Mouse (Mus musculus) heart, adult 2 months (tissue): Measurements from ENCODE around the gene Klhl23. TPM values are rescaled to one million over a fixed set of nuclear protein-coding genes. Genes with fewer than 3 reads are reported as not detected.
"Not testable (repeated sequence)": the region's sequence is repeated elsewhere in the genome, so short reads cannot be mapped to it uniquely, and the experiment has no call there.

Experiments
- DNase-seq, 2 experiments: peaks; one replicate each; pipeline ENCODE4 v3.0.0; 2021
- H3K27ac ChIP-seq: fragments of 200-600 bp; 2 replicates; pipeline ENCODE4 v1.8.1; 2022
- H3K27me3 ChIP-seq: fragments of 200-500 bp; 2 replicates; pipeline ENCODE4 v1.6.1; 2012; ENCODE audit warnings: mild to moderate bottlenecking, low read length, inconsistent platforms, mixed read lengths; ENCODE audit not compliant: control insufficient read depth, insufficient read depth
- H3K36me3 ChIP-seq: fragments of 200-500 bp; 2 replicates; pipeline ENCODE4 v1.6.1; 2012; ENCODE audit warnings: low read length, inconsistent platforms; ENCODE audit not compliant: control insufficient read depth, insufficient read depth
- H3K4me1 ChIP-seq: fragments of 200-500 bp; 2 replicates; pipeline ENCODE4 v1.6.1; 2011; ENCODE audit warnings: low read length; ENCODE audit not compliant: control insufficient read depth, insufficient read depth
- H3K4me3 ChIP-seq: fragments of 200-600 bp; 2 replicates; pipeline ENCODE4 v1.8.1; 2022
- H3K79me2 ChIP-seq: fragments of 200-500 bp; replicated peaks from 2 replicates; pipeline ENCODE4 v1.6.1; 2012; ENCODE audit warnings: mild to moderate bottlenecking, inconsistent platforms, low read length, moderate library complexity, mixed read lengths; ENCODE audit not compliant: control insufficient read depth, insufficient read depth
- H3K9ac ChIP-seq: fragments of 200-500 bp; 2 replicates; pipeline ENCODE4 v1.6.1; 2012; ENCODE audit warnings: low read depth, mild to moderate bottlenecking, control low read depth, inconsistent platforms, low read length, mixed read lengths
- CTCF ChIP-seq: fragments of 200-600 bp; IDR thresholded peaks from 2 replicates; pipeline ENCODE4 v1.8.1; 2022; ENCODE audit warnings: antibody characterized with exemption, mild to moderate bottlenecking, moderate library complexity
- EP300 ChIP-seq: fragments of 200-500 bp; IDR thresholded peaks from 2 replicates; pipeline ENCODE4 v1.6.1; 2011; ENCODE audit warnings: low read depth, low read length, control low read depth; ENCODE audit not compliant: insufficient read depth
- POLR2A ChIP-seq: fragments of 200-500 bp; IDR thresholded peaks from 2 replicates; pipeline ENCODE4 v1.6.1; 2011; ENCODE audit warnings: mild to moderate bottlenecking, low read depth, low read length, control low read depth; ENCODE audit not compliant: insufficient read depth
- WGBS: fragments of 180-500 bp; shearing (Covaris S2); methylation state at CpG from one replicate; pipeline ENCODE4 v1.1.7; 2018; 5-methylcytosine and 5-hydroxymethylcytosine counted together
- intact Hi-C: fragments of 180-260 bp; cut with DNase I; formaldehyde crosslinking; loops from one replicate; pipeline ENCODE4 v1.15.1; 2025
- polyA plus RNA-seq: library from polyadenylated mRNA; depleted of rRNA; stranded (reverse); fragments of >200 nt; gene quantifications from 2 replicates; pipeline ENCODE4 v1.2.3, GENCODE M21; 2012
- total RNA-seq, 2 experiments: library from RNA; stranded (reverse); gene quantifications; 2 replicates each; pipeline ENCODE4 v1.2.3; 2021

Gene Klhl23
- total and polyA plus RNA-seq, 3 experiments = 10.3 to 32.3 (median 31.8) TPM

DNA sequence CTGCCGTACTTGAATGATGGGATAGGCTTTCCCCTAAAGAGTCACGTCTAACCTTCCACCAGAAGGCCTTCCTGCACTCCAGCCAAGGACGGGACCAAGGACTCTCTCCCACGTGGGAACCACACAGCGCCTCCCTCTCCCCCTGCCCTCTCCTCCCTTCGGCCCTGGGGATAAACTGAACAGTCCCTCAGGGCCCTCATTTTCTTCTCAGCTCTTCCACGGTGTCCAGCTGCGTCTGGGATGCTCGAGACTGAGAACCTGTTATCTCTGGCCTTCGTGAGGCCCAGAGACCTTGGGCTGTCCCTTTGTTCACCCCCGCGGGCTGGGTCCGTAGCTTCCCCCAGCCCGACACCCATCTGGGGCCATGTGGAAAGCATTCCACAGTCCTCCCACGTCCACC, 11.6 kb upstream of the Klhl23 start:
- TF ChIP-seq CTCF (no peak), EP300 (no peak), POLR2A (no peak)
- Histone ChIP-seq H3K27ac (no peak overlapping the region), H3K9ac (no peak overlapping the region), H3K36me3 (no peaks in the 10 kb centered on the region), H3K4me1 (no peaks in the 10 kb centered on the region), H3K4me3 (no peak overlapping the region), H3K27me3 (no peaks in the 10 kb centered on the region), H3K79me2 (no peaks in the 10 kb centered on the region)
- 58% methylated on average over 15 of the region's 15 CpGs for WGBS
- DNase-seq = no peak
- intact Hi-C loops = no loop called here

DNA sequence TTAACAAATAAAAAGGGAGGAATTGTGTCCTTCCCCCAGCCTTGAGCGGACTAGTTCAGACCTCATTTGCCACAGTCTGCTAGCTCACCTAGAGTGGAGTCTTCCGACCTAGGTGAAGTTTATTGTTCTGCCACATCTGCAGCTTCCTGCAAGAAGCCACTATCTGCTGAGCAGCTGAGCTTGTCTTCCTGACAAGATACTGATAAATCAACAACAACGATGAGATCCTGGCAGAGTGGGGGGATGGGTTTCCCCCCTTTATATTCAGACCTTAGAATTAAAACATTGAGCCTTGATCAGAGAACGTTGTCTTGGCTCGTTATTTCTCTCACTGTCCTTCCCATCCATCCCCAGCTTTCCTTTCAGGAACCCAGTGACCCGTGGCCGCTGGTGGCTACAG, 10.4 kb upstream of the Klhl23 start:
- H3K4me3 ChIP-seq, H3K9ac ChIP-seq, H3K79me2 ChIP-seq, H3K4me1 ChIP-seq, H3K36me3 ChIP-seq, H3K27me3 ChIP-seq, intact Hi-C loops, H3K27ac ChIP-seq, DNase-seq: not testable (repeated sequence)
- 46% methylated on average over 7 of the region's 7 CpGs for WGBS

DNA sequence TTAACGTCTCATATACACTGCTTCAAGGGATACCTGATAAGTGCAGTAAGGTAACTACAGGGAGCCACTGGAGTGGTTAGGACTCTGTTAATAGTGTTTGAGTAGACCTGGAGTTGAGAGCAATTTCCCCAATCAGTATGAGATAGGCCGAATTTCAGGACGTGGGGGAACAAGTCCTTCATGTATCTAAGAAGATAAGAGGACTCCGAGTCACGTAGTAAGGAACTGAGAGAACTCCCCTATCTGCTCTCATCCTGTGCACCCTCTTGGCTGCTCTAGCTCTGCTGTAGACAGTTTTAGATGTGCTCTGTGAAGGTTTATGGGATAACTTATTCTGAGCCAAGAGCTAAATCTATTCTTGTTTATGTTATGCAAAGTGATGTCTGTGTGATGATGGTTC, 5.2 kb upstream of the Klhl23 start:
- Histone ChIP-seq H3K27ac (no peak overlapping the region), H3K27me3 (no peaks in the 10 kb centered on the region), H3K9ac (no peak overlapping the region), H3K4me3 (no peak overlapping the region), H3K36me3 (no peaks in the 10 kb centered on the region), H3K4me1 (no peaks in the 10 kb centered on the region), H3K79me2 (no peaks in the 10 kb centered on the region)
- no peak for DNase-seq
- TF ChIP-seq EP300 = no peak
- TF ChIP-seq CTCF = no peak
- no peak for TF ChIP-seq POLR2A
- 17% methylated on average over 5 of the region's 5 CpGs for WGBS
- intact Hi-C loops = no loop called here

- H3K27ac ChIP-seq = no peak overlapping the region
- 79% methylated on average over 9 of the region's 9 CpGs for WGBS
- H3K79me2 ChIP-seq = no peaks in the 10 kb centered on the region
- no peak overlapping the region for H3K9ac ChIP-seq
- intact Hi-C loops = no loop called here
- no peak overlapping the region for H3K4me3 ChIP-seq
- no peaks in the 10 kb centered on the region for H3K36me3 ChIP-seq
- no peaks in the 10 kb centered on the region for H3K4me1 ChIP-seq
- TF ChIP-seq POLR2A = no peak
- TF ChIP-seq CTCF = no peak
- no peak for TF ChIP-seq EP300
- DNase-seq = no peak
- no peaks in the 10 kb centered on the region for H3K27me3 ChIP-seq
Observed at GRCm38 (mm10) chr2:69818350-69819085, 3.2 kb upstream of the Klhl23 start.

DNA sequence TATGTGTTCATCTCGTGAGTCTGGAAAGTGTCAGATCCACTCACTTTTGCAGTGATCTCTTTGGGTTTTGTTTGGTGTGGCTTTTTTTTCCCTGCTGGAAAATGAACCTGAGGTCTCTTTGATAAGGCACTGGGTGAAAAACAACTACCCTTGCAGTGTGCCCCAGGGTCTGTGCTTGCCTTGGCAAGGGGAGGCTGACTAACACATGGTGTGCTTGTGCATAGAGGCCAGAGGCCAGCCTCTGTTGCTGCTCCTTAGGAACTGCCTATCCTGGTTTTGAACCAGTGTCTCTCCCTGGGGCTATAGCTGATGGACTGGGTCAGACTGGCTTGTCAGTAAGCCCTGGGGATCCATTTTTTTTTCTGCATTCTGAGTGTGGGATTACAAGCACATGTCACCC, 1.5 kb upstream of the Klhl23 start:
- DNase-seq = no peak
- Histone ChIP-seq H3K27ac (no peak overlapping the region), H3K4me3 (no peak overlapping the region), H3K9ac (no peak overlapping the region), H3K79me2 (no peaks in the 10 kb centered on the region), H3K27me3 (no peaks in the 10 kb centered on the region), H3K4me1 (no peaks in the 10 kb centered on the region), H3K36me3 (no peaks in the 10 kb centered on the region; the same call in 1 of the 2 replicates)
- TF ChIP-seq POLR2A (no peak), CTCF (no peak), EP300 (no peak)
- WGBS = 50% methylated on average over 1 of the region's 1 CpGs
- intact Hi-C loops = no loop called here

DNA sequence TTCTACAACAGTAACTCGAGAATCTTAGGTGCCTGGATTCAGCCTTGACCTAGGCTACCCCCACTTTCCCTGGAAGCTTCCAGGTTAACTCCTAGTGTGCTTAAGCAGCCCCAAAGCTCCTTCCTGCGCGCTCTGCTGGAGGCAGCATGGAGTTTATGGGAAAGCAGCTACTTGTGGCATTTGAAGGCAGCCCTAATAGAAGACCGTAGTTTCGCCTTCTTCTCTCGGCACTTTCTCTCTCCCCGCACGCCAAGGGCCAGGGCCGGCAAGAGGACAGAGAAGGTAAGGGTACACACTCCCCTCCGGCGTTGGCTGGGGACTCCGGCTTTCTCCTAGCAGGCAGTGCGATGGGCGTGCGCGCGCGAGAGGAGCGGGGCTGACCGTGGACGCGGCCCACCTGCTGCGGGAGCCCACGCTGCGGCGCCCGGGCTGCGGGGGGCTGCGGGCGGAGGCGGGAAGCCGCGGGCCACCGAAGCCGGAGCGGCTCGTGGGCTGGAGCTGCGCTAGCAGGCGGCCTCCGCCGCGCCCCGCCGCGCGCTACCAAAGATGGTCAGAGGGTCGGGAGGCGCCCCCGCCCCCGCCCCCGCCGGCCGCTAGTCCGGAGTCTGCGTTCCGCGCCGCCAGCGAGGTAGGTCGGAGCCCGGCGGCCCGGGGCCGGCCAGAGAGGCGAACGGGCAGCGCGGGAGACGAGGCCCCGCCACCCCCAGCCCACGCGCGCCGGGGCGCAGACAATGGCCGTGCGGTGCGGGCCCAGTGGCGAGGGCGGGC, 801 bp downstream of the Klhl23 start:
- TF ChIP-seq EP300 (no peak), CTCF (no peak), POLR2A (no peak)
- H3K27me3 ChIP-seq = no peaks in the 10 kb centered on the region
- H3K27ac ChIP-seq = peak overlapping the region; percentile 63
- H3K4me3 ChIP-seq = peak overlapping the region; percentile 70
- WGBS = under 1% methylated on average over 75 of the region's 80 CpGs
- H3K9ac ChIP-seq = peak overlapping the region; percentile 89
- intact Hi-C loops = no loop called here
- no peaks in the 10 kb centered on the region for H3K4me1 ChIP-seq
- no peaks in the 10 kb centered on the region; the same call in 1 of the 2 replicates for H3K36me3 ChIP-seq
- peak; percentile 54 to 58 for DNase-seq
- H3K79me2 ChIP-seq = no peaks in the 10 kb centered on the region
